Mouse (Mus musculus): ENCODE measurements around the gene Kiz.

The Kiz gene

GRCm38 (mm10) chr2:146855599-146856039, at the start of gene Kiz:
Gene Kiz (plus strand): TSS chr2:146855864.
- in situ Hi-C loops (cut with MboI; ENCODE audit: low pct_unique_long_range_greater_than_20kb in 1 of 2, low sequenced_read_pairs in 2 of 2, unreplicated experiment in 1 of 2): no loop called here

GRCm38 (mm10) chr2:146809706-146810256, 45.9 kb upstream of the Kiz start:
- in situ Hi-C loops (cut with MboI; ENCODE audit: low pct_unique_long_range_greater_than_20kb in 1 of 2, low sequenced_read_pairs in 2 of 2, unreplicated experiment in 1 of 2): no loop called here

- in situ Hi-C loops (cut with MboI; ENCODE audit: low pct_unique_long_range_greater_than_20kb in 1 of 2, low sequenced_read_pairs in 2 of 2, unreplicated experiment in 1 of 2): no loop called here
Measured at GRCm38 (mm10) chr2:146810695-146811094, 45.0 kb upstream of the Kiz start.

- in situ Hi-C loops (cut with MboI; ENCODE audit: low pct_unique_long_range_greater_than_20kb in 1 of 2, low sequenced_read_pairs in 2 of 2, unreplicated experiment in 1 of 2): no loop called here
Measured at GRCm38 (mm10) chr2:146814978-146815377, 40.7 kb upstream of the Kiz start.

GRCm38 (mm10) chr2:146819065-146819464, 36.6 kb upstream of the Kiz start:
- in situ Hi-C loops (cut with MboI; ENCODE audit: low pct_unique_long_range_greater_than_20kb in 1 of 2, low sequenced_read_pairs in 2 of 2, unreplicated experiment in 1 of 2): no loop called here

- in situ Hi-C loops (cut with MboI; ENCODE audit: low pct_unique_long_range_greater_than_20kb in 1 of 2, low sequenced_read_pairs in 2 of 2, unreplicated experiment in 1 of 2): no loop called here
Measured at GRCm38 (mm10) chr2:146823483-146823951, 32.1 kb upstream of the Kiz start.

GRCm38 (mm10) chr2:146824043-146824442, 31.6 kb upstream of the Kiz start:
- in situ Hi-C loops (cut with MboI; ENCODE audit: low pct_unique_long_range_greater_than_20kb in 1 of 2, low sequenced_read_pairs in 2 of 2, unreplicated experiment in 1 of 2): no loop called here

GRCm38 (mm10) chr2:146828006-146828405, 27.7 kb upstream of the Kiz start:
- in situ Hi-C loops (cut with MboI; ENCODE audit: low pct_unique_long_range_greater_than_20kb in 1 of 2, low sequenced_read_pairs in 2 of 2, unreplicated experiment in 1 of 2): no loop called here

GRCm38 (mm10) chr2:146833222-146834063, 22.2 kb upstream of the Kiz start:
- in situ Hi-C loops (cut with MboI; ENCODE audit: low pct_unique_long_range_greater_than_20kb in 1 of 2, low sequenced_read_pairs in 2 of 2, unreplicated experiment in 1 of 2): no loop called here

- in situ Hi-C loops (cut with MboI; ENCODE audit: low pct_unique_long_range_greater_than_20kb in 1 of 2, low sequenced_read_pairs in 2 of 2, unreplicated experiment in 1 of 2): no loop called here
Measured at GRCm38 (mm10) chr2:146834064-146834313, 21.7 kb upstream of the Kiz start.

- in situ Hi-C loops (cut with MboI; ENCODE audit: low pct_unique_long_range_greater_than_20kb in 1 of 2, low sequenced_read_pairs in 2 of 2, unreplicated experiment in 1 of 2): no loop called here
Measured at GRCm38 (mm10) chr2:146834314-146835201, 21.1 kb upstream of the Kiz start.

GRCm38 (mm10) chr2:146835241-146835990, 20.2 kb upstream of the Kiz start:
- in situ Hi-C loops (cut with MboI; ENCODE audit: low pct_unique_long_range_greater_than_20kb in 1 of 2, low sequenced_read_pairs in 2 of 2, unreplicated experiment in 1 of 2): no loop called here

GRCm38 (mm10) chr2:146836246-146836645, 19.4 kb upstream of the Kiz start:
- in situ Hi-C loops (cut with MboI; ENCODE audit: low pct_unique_long_range_greater_than_20kb in 1 of 2, low sequenced_read_pairs in 2 of 2, unreplicated experiment in 1 of 2): no loop called here

GRCm38 (mm10) chr2:146836871-146837550, 18.7 kb upstream of the Kiz start:
- in situ Hi-C loops (cut with MboI; ENCODE audit: low pct_unique_long_range_greater_than_20kb in 1 of 2, low sequenced_read_pairs in 2 of 2, unreplicated experiment in 1 of 2): no loop called here

- in situ Hi-C loops (cut with MboI; ENCODE audit: low pct_unique_long_range_greater_than_20kb in 1 of 2, low sequenced_read_pairs in 2 of 2, unreplicated experiment in 1 of 2): no loop called here
Measured at GRCm38 (mm10) chr2:146837653-146838052, 18.0 kb upstream of the Kiz start.

- in situ Hi-C loops (cut with MboI; ENCODE audit: low pct_unique_long_range_greater_than_20kb in 1 of 2, low sequenced_read_pairs in 2 of 2, unreplicated experiment in 1 of 2): no loop called here
Measured at GRCm38 (mm10) chr2:146838596-146839302, 16.9 kb upstream of the Kiz start.

- in situ Hi-C loops (cut with MboI; ENCODE audit: low pct_unique_long_range_greater_than_20kb in 1 of 2, low sequenced_read_pairs in 2 of 2, unreplicated experiment in 1 of 2): no loop called here
Measured at GRCm38 (mm10) chr2:146839303-146840030, 16.2 kb upstream of the Kiz start.
